Mouse (Mus musculus) embryo, embryonic 11.5 days (tissue): Measurements from ENCODE around the gene Trim43b.
"Not testable (repeated sequence)": the region's sequence is repeated elsewhere in the genome, so short reads cannot be mapped to it uniquely, and the experiment has no call there.

Experiments
- DNase-seq: peaks from one replicate; pipeline ENCODE4 v3.0.0-alpha.2; 2012; ENCODE audit warnings: low read depth, low spot score

The Trim43b gene

GRCm38 (mm10) chr9:89092735-89093134, at the start of gene Trim43b:
TSS of gene Trim43b (minus strand) at chr9:89092835.
- DNase-seq = not testable (repeated sequence)

GRCm38 (mm10) chr9:89104576-89104975, 11.9 kb upstream of the Trim43b start:
- DNase-seq = not testable (repeated sequence)

- not testable (repeated sequence) for DNase-seq
These were observed 5.9 kb downstream of the Trim43b start for GRCm38 (mm10) chr9:89086746-89087145.

- DNase-seq = not testable (repeated sequence)
These were observed 13.0 kb downstream of the Trim43b start for GRCm38 (mm10) chr9:89079637-89080036.

GRCm38 (mm10) chr9:89076508-89076907, 16.1 kb downstream of the Trim43b start:
- not testable (repeated sequence) for DNase-seq

GRCm38 (mm10) chr9:89067143-89067501, 25.5 kb downstream of the Trim43b start:
- DNase-seq = not testable (repeated sequence)

GRCm38 (mm10) chr9:89066378-89067142, 26.1 kb downstream of the Trim43b start:
- peak; percentile 13 for DNase-seq
